Mouse (Mus musculus): ENCODE measurements at regions not wholly inside any gene's neighbourhood (a gene's known extent, or its start where the extent isn't known, plus 50 kb on each side); places are given as distances from the start of the nearest gene placed in this dataset.
"Not testable (repeated sequence)": the region's sequence is repeated elsewhere in the genome, so short reads cannot be mapped to it uniquely, and the experiment has no call there.

- not testable (repeated sequence) for DNase-seq (ENCODE audit: low spot score)
These were observed 699.2 kb upstream of the Dmd start for GRCm38 (mm10) chrX:82249456-82249855.

- DNase-seq (ENCODE audit: low spot score) = not testable (repeated sequence)
These were observed 666.3 kb upstream of the Dmd start for GRCm38 (mm10) chrX:82282376-82282775.

DNA sequence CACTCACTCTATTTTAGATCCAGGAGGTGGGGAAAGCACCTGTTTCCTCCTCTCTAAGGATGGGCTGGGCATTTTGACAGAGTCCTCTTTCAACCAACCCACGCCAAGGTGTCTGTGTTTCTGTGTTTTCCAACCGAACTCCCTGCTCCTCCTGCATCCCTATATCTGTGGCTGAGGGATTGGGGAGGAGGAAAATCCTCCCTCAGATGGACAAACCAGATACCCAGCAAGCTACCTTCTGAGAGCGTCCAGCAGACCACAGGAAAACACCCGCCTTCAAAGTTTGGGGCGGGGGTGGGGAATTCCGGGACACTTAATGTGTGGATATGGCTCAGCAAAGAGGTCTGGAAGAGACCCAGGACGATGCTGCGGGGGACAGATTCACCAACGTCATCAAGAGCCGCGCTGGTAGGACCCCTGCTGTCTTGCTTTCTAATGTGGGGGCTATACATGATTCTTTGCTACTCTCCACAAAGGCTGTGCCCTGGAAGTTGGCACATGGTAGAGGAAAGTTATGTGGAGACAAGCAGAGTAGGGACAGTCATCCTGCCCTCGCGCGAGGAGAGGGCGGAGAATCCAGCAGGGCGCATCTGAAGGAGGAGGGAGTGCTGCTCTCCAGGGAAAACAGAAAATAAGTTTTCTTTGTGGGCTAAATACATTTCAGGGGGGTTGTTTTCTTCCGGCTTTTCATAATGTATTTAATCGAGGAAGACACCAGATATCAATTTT lies 637.7 kb upstream of the Dmd start:
- peak; percentile 7 for DNase-seq (ENCODE audit: low spot score)

Data from embryo, embryonic 10 days (tissue).